Mouse (Mus musculus) 3T3-L1 (cell line): ENCODE measurements at regions not wholly inside any gene's neighbourhood (a gene's known extent, or its start where the extent isn't known, plus 50 kb on each side); places are given as distances from the start of the nearest gene placed in this dataset.

Source experiments
- DNase-seq: peaks from one replicate; pipeline ENCODE4 v3.0.0-alpha.2; 2015; ENCODE audit warnings: low read depth, low spot score

- DNase-seq, result no peak
These were observed 445.4 kb upstream of the Mki67 start for GRCm38 (mm10) chr7:136161526-136161925.

GRCm38 (mm10) chr7:136164834-136165233 is 448.7 kb upstream of the Mki67 start:
- DNase-seq, result no peak

GRCm38 (mm10) chr7:136169261-136169660 is 453.1 kb upstream of the Mki67 start:
- DNase-seq, result no peak

- no peak for DNase-seq
These were observed 460.2 kb upstream of the Mki67 start for GRCm38 (mm10) chr7:136176373-136176772.

- DNase-seq, result no peak
These were observed 464.8 kb upstream of the Mki67 start for GRCm38 (mm10) chr7:136180996-136181395.

GRCm38 (mm10) chr7:136182101-136182500 is 465.9 kb upstream of the Mki67 start:
- no peak for DNase-seq

GRCm38 (mm10) chr7:136196424-136197160 is 480.4 kb upstream of the Mki67 start:
- DNase-seq, result no peak

GRCm38 (mm10) chr7:136208879-136209278 is 492.7 kb upstream of the Mki67 start:
- no peak for DNase-seq

GRCm38 (mm10) chr7:136209299-136210171 is 493.4 kb upstream of the Mki67 start:
- no peak for DNase-seq

- no peak for DNase-seq
These were observed 496.3 kb upstream of the Mki67 start for GRCm38 (mm10) chr7:136212492-136212891.

GRCm38 (mm10) chr7:136213057-136213961 is 497.1 kb upstream of the Mki67 start:
- no peak for DNase-seq

GRCm38 (mm10) chr7:136213962-136214308 is 497.8 kb upstream of the Mki67 start:
- no peak for DNase-seq

GRCm38 (mm10) chr7:136214415-136214814 is 498.3 kb upstream of the Mki67 start:
- no peak for DNase-seq

GRCm38 (mm10) chr7:136216734-136217133 is 500.6 kb upstream of the Mki67 start:
- no peak for DNase-seq

GRCm38 (mm10) chr7:136219564-136220244 is 503.5 kb upstream of the Mki67 start:
- DNase-seq, result no peak

GRCm38 (mm10) chr7:136220245-136221167 is 504.3 kb upstream of the Mki67 start:
- DNase-seq, result no peak

GRCm38 (mm10) chr7:136221620-136222019 is 505.5 kb upstream of the Mki67 start:
- DNase-seq, result no peak

GRCm38 (mm10) chr7:136226031-136226430 is 509.9 kb upstream of the Mki67 start:
- no peak for DNase-seq

- DNase-seq, result no peak
These were observed 512.2 kb upstream of the Mki67 start for GRCm38 (mm10) chr7:136228331-136228730.

- no peak for DNase-seq
These were observed 513.4 kb upstream of the Mki67 start for GRCm38 (mm10) chr7:136229592-136229991.
